Mouse (Mus musculus): ENCODE data around the gene Chit1.

GRCm38 (mm10) chr1:134063086-134063772 is 47.8 kb upstream of the Chit1 start:
- TF ChIP-seq POLR2A (IDR thresholded peaks at IDR 0.05; ENCODE audit: borderline replicate concordance, extremely low read depth, insufficient read depth, insufficient read length, poor library complexity, severe bottlenecking) (no peak), CTCF (IDR thresholded peaks at IDR 0.05; ENCODE audit: borderline replicate concordance, extremely low read depth, insufficient read depth, insufficient read length) (no peak)
